Mouse (Mus musculus) hindbrain, embryonic 15.5 days (tissue): ENCODE measurements around the gene Ddx51. TPM values are rescaled to one million over a fixed set of nuclear protein-coding genes. Genes with fewer than 3 reads are reported as not detected.

ENCODE experiments used
- ATAC-seq: fragments of 200-750 bp; cut with Nextera tagmentation; 2 replicates; pipeline ENCODE4 v1.8.0; 2017; ENCODE audit warnings: low read depth, moderate number of reproducible peaks, moderate TSS enrichment; ENCODE audit not compliant: low FRiP score
- H3K27ac ChIP-seq: fragments of 300-500 bp; sonication (generic); replicated peaks from 2 replicates; pipeline ENCODE4 v1.5.1; 2015; ENCODE audit warnings: mild to moderate bottlenecking, inconsistent platforms
- H3K27me3 ChIP-seq: fragments of 300-500 bp; sonication (generic); 2 replicates; pipeline ENCODE4 v1.6.1; 2015; ENCODE audit warnings: control low read depth, inconsistent platforms
- H3K36me3 ChIP-seq: fragments of 300-500 bp; sonication (generic); 2 replicates; pipeline ENCODE4 v1.6.1; 2015; ENCODE audit warnings: control low read depth, inconsistent platforms
- H3K4me1 ChIP-seq: fragments of 300-500 bp; sonication (generic); replicated peaks from 2 replicates; pipeline ENCODE4 v1.6.1; 2015; ENCODE audit warnings: control low read depth, inconsistent platforms
- H3K4me2 ChIP-seq: fragments of 300-500 bp; sonication (generic); 2 replicates; pipeline ENCODE4 v1.6.1; 2015; ENCODE audit warnings: moderate library complexity, mild to moderate bottlenecking, inconsistent platforms
- H3K4me3 ChIP-seq: fragments of 300-500 bp; sonication (generic); 2 replicates; pipeline ENCODE4 v1.5.1; 2015; ENCODE audit warnings: mild to moderate bottlenecking, inconsistent platforms
- H3K9ac ChIP-seq: fragments of 300-500 bp; sonication (generic); 2 replicates; pipeline ENCODE4 v1.6.1; 2015; ENCODE audit warnings: inconsistent platforms
- H3K9me3 ChIP-seq: fragments of 300-500 bp; sonication (generic); 2 replicates; pipeline ENCODE4 v1.6.1; 2016; ENCODE audit warnings: control low read depth, inconsistent platforms
- WGBS: fragments of 180-500 bp; shearing (Covaris S2); methylation state at CpG from one replicate; pipeline ENCODE4 v1.1.7; 2015; 5-methylcytosine and 5-hydroxymethylcytosine counted together
- polyA plus RNA-seq: library from polyadenylated mRNA; unstranded; fragments of >200 nt; fragmentation: Nextera tagmentation; extraction: Ambion mirVana; gene quantifications from 2 replicates; pipeline ENCODE4 v1.2.1, GENCODE M21; 2015

The Ddx51 gene
- polyA plus RNA-seq, 1 experiment from 2014 or later, result 19.3 TPM

- 0 out of 2 replicates have a peak, but pooled peaks cover 3% of the 10 kb centered on the region for H3K36me3 ChIP-seq
- no peak for ATAC-seq
- no peak overlapping the region for H3K27ac ChIP-seq
- no peaks in the 10 kb centered on the region for H3K27me3 ChIP-seq
- H3K4me2 ChIP-seq, result no peak overlapping the region
- no peak overlapping the region for H3K4me3 ChIP-seq
- no peak overlapping the region for H3K9ac ChIP-seq
- WGBS, result 85% methylated on average over 2 of the region's 2 CpGs
- H3K9me3 ChIP-seq, result no peaks in the 10 kb centered on the region
- peaks cover 7% of the 10 kb centered on the region; the same call in 1 of the 2 replicates for H3K4me1 ChIP-seq
Measured at GRCm38 (mm10) chr5:110624319-110624718, 28.9 kb upstream of the Ddx51 start.

GRCm38 (mm10) chr5:110627351-110627750, 25.9 kb upstream of the Ddx51 start:
- no peaks in the 10 kb centered on the region for H3K36me3 ChIP-seq
- H3K4me3 ChIP-seq, result no peak overlapping the region
- H3K27ac ChIP-seq, result no peak overlapping the region
- peaks cover 7% of the 10 kb centered on the region; the same call in 1 of the 2 replicates for H3K4me1 ChIP-seq
- no peaks in the 10 kb centered on the region for H3K9me3 ChIP-seq
- H3K4me2 ChIP-seq, result no peak overlapping the region
- WGBS, result 73% methylated on average over 10 of the region's 10 CpGs
- H3K27me3 ChIP-seq, result no peaks in the 10 kb centered on the region
- H3K9ac ChIP-seq, result no peak overlapping the region
- ATAC-seq, result no peak

GRCm38 (mm10) chr5:110628156-110628555, 25.1 kb upstream of the Ddx51 start:
- Histone ChIP-seq H3K4me3 (no peak overlapping the region), H3K4me1 (peaks cover 7% of the 10 kb centered on the region; the same call in 1 of the 2 replicates), H3K36me3 (no peaks in the 10 kb centered on the region), H3K9me3 (no peaks in the 10 kb centered on the region), H3K4me2 (peak overlapping the region; percentile 24), H3K27ac (no peak overlapping the region), H3K27me3 (no peaks in the 10 kb centered on the region), H3K9ac (no peak overlapping the region)
- 17% methylated on average over 19 of the region's 19 CpGs for WGBS
- ATAC-seq, result no peak

- 76% methylated on average over 2 of the region's 2 CpGs for WGBS
- H3K27me3 ChIP-seq, result no peaks in the 10 kb centered on the region
- no peak for ATAC-seq
- H3K36me3 ChIP-seq, result no peaks in the 10 kb centered on the region
- peaks cover 7% of the 10 kb centered on the region; the same call in 1 of the 2 replicates for H3K4me1 ChIP-seq
- no peak overlapping the region for H3K9ac ChIP-seq
- no peak overlapping the region for H3K4me2 ChIP-seq
- no peak overlapping the region for H3K4me3 ChIP-seq
- H3K27ac ChIP-seq, result no peak overlapping the region
- no peaks in the 10 kb centered on the region for H3K9me3 ChIP-seq
Measured at GRCm38 (mm10) chr5:110629525-110630120, 23.6 kb upstream of the Ddx51 start.

- ATAC-seq, result peak; percentile 76
- Histone ChIP-seq H3K9me3 (no peaks in the 10 kb centered on the region), H3K27me3 (no peaks in the 10 kb centered on the region), H3K4me3 (no peak overlapping the region), H3K4me2 (no peak overlapping the region), H3K36me3 (no peaks in the 10 kb centered on the region), H3K27ac (no peak overlapping the region), H3K4me1 (peaks cover 3% of the 10 kb centered on the region; the same call in 1 of the 2 replicates), H3K9ac (no peak overlapping the region)
- 41% methylated on average over 6 of the region's 6 CpGs for WGBS
Measured at GRCm38 (mm10) chr5:110635951-110636707, 17.1 kb upstream of the Ddx51 start.

GRCm38 (mm10) chr5:110638306-110639074, 14.8 kb upstream of the Ddx51 start:
- no peak for ATAC-seq
- H3K4me1 ChIP-seq, result peaks cover 3% of the 10 kb centered on the region; the same call in 1 of the 2 replicates
- no peaks in the 10 kb centered on the region for H3K9me3 ChIP-seq
- H3K27me3 ChIP-seq, result no peaks in the 10 kb centered on the region
- H3K9ac ChIP-seq, result no peak overlapping the region
- no peaks in the 10 kb centered on the region for H3K36me3 ChIP-seq
- no peak overlapping the region for H3K4me2 ChIP-seq
- H3K4me3 ChIP-seq, result no peak overlapping the region
- no peak overlapping the region for H3K27ac ChIP-seq
- WGBS, result 81% methylated on average over 7 of the region's 7 CpGs

GRCm38 (mm10) chr5:110639459-110639858, 13.8 kb upstream of the Ddx51 start:
- H3K4me3 ChIP-seq, result no peak overlapping the region
- WGBS, result 25% methylated on average over 12 of the region's 12 CpGs
- no peaks in the 10 kb centered on the region for H3K27me3 ChIP-seq
- no peaks in the 10 kb centered on the region for H3K36me3 ChIP-seq
- H3K4me2 ChIP-seq, result no peak overlapping the region
- no peak overlapping the region for H3K9ac ChIP-seq
- peaks cover 3% of the 10 kb centered on the region; the same call in 1 of the 2 replicates for H3K4me1 ChIP-seq
- H3K27ac ChIP-seq, result no peak overlapping the region
- no peaks in the 10 kb centered on the region for H3K9me3 ChIP-seq
- 0 out of 2 replicates have a peak, but pooled peaks have one; percentile 28 for ATAC-seq

GRCm38 (mm10) chr5:110646377-110646776, 6.9 kb upstream of the Ddx51 start:
- Histone ChIP-seq H3K27me3 (no peaks in the 10 kb centered on the region), H3K4me1 (no peaks in the 10 kb centered on the region), H3K36me3 (peaks cover 55% of the 10 kb centered on the region), H3K27ac (no peak overlapping the region), H3K4me3 (no peak overlapping the region), H3K4me2 (no peak overlapping the region), H3K9me3 (no peaks in the 10 kb centered on the region), H3K9ac (no peak overlapping the region)
- no peak for ATAC-seq

GRCm38 (mm10) chr5:110653686-110654085, 435 bp downstream of the Ddx51 start:
- ATAC-seq, result peak; percentile 54; the same call in 1 of the 2 replicates
- Histone ChIP-seq H3K36me3 (peaks cover 69% of the 10 kb centered on the region), H3K4me3 (peak overlapping the region; percentile 97), H3K4me2 (peak overlapping the region; percentile 96), H3K27me3 (no peaks in the 10 kb centered on the region), H3K27ac (0 out of 2 replicates have a peak overlapping the region, but pooled peaks have one; percentile 20), H3K9me3 (no peaks in the 10 kb centered on the region), H3K4me1 (peaks cover 20% of the 10 kb centered on the region), H3K9ac (peak overlapping the region; percentile 75)
- 1% methylated on average over 37 of the region's 37 CpGs for WGBS

GRCm38 (mm10) chr5:110659682-110660081, 6.4 kb downstream of the Ddx51 start:
- H3K27me3 ChIP-seq, result no peaks in the 10 kb centered on the region
- no peak for ATAC-seq
- peaks cover 87% of the 10 kb centered on the region for H3K36me3 ChIP-seq
- H3K9ac ChIP-seq, result no peak overlapping the region
- no peaks in the 10 kb centered on the region for H3K4me1 ChIP-seq
- no peak overlapping the region for H3K4me2 ChIP-seq
- no peak overlapping the region for H3K27ac ChIP-seq
- H3K9me3 ChIP-seq, result no peaks in the 10 kb centered on the region
- H3K4me3 ChIP-seq, result no peak overlapping the region

GRCm38 (mm10) chr5:110664041-110664440, 10.8 kb downstream of the Ddx51 start:
- H3K27ac ChIP-seq, result no peak overlapping the region
- 90% methylated on average over 2 of the region's 2 CpGs for WGBS
- no peaks in the 10 kb centered on the region for H3K27me3 ChIP-seq
- peaks cover 89% of the 10 kb centered on the region for H3K36me3 ChIP-seq
- no peaks in the 10 kb centered on the region for H3K9me3 ChIP-seq
- H3K4me1 ChIP-seq, result no peaks in the 10 kb centered on the region
- ATAC-seq, result no peak
- H3K4me2 ChIP-seq, result no peak overlapping the region
- no peak overlapping the region for H3K4me3 ChIP-seq
- no peak overlapping the region for H3K9ac ChIP-seq

- ATAC-seq, result no peak
- Histone ChIP-seq H3K4me1 (no peaks in the 10 kb centered on the region), H3K27me3 (no peaks in the 10 kb centered on the region), H3K9ac (no peak overlapping the region), H3K4me3 (no peak overlapping the region), H3K27ac (no peak overlapping the region), H3K4me2 (no peak overlapping the region), H3K9me3 (no peaks in the 10 kb centered on the region), H3K36me3 (peaks cover 90% of the 10 kb centered on the region)
- WGBS, result 97% methylated on average over 2 of the region's 2 CpGs
Measured at GRCm38 (mm10) chr5:110664750-110665269, 11.6 kb downstream of the Ddx51 start.
